Mouse (Mus musculus) cerebellum, adult 2 months (tissue): ENCODE results near the gene Stbd1.

ENCODE experiments used
- CTCF ChIP-seq: fragments of 200-500 bp; IDR thresholded peaks from 2 replicates; pipeline ENCODE4 v1.5.1; 2011; ENCODE audit warnings: low read depth, mild to moderate bottlenecking, control low read depth, low read length, moderate library complexity, borderline replicate concordance; ENCODE audit not compliant: insufficient read depth
- POLR2A ChIP-seq: fragments of 200-500 bp; IDR thresholded peaks from 2 replicates; pipeline ENCODE4 v1.6.1; 2011; ENCODE audit warnings: low read length, control low read depth, borderline replicate concordance; ENCODE audit not compliant: insufficient read depth

DNA sequence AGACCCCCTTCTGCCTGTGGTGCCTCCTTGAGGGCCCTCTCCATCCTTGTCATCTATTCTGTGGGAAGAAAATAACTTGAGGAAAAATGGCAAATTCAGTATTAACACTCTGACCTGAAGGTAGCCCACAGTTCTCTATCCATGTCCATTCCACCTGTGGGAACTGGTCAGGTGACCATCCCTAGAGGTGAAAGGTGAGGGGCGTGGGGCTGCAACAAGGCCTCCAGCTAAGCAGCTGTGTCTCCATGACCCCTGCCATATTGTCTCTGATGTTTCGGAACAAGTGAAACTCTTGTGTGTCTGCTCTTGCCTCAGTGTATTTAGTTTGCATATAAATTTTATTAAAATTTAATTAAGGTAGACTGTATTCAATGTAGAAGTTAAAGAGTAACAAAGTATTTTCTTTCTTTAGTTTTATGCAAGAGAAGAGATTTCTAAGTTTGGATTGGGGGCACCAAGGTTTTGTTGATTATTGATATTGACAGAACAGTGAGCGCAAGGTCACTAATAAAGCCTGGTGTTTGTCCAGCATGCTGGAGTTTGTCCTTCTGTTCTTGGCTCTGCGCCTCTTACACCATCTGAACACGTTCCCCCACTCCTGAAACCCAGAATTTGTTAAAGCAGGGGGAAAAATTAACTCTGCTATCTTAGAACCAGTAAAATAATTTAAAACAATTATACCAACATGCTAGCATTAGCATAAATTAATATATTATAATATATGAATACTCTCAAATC lies 4.8 kb downstream of the Stbd1 start:
- TF ChIP-seq CTCF = no peak
- TF ChIP-seq POLR2A = no peak
